Mouse (Mus musculus): ENCODE measurements around the gene Kif11.

DNA sequence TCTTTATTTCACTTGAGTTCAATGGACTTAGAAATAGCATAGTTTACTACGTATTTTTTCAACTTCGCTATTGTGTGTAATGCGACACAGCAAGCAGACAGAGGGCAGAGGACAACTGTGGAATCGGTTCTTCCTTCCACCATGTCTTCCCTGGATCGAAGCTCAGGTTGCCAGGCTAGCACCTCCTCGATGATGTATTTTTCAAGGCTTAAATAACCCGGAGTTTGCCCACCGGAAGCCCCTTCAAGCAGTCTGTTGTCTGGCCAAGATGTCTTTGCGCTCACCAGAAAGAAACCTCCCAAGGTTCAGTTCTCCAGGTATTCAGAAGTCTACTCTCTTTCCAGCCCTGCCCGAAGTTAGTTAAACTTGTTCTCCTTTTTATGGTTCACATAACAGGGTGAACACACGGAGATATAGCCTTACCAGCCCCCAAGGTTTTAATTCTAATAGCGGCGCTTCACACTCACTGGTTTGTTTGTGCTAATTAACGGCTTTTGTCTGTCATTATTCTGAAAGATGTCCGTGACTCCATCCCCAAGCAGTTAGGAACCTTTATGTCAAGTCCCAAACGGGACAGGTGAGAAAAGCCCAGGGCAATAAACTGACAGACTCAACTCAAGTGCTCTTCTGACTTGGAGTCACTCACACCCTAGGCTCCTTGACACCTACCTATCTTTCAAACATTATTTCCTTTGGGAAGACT lies 56.8 kb downstream of the Kif11 start:
- TF ChIP-seq EP300 (IDR thresholded peaks at IDR 0.05; ENCODE audit: low read depth), result no peak
- no peak for TF ChIP-seq CTCF (IDR thresholded peaks at IDR 0.05; ENCODE audit: low read depth)

Measured in liver, postnatal 0 days (tissue).